Mouse (Mus musculus) thymus, postnatal 14 days (tissue): ENCODE measurements at regions not wholly inside any gene's neighbourhood (a gene's known extent, or its start where the extent isn't known, plus 50 kb on each side); places are given as distances from the start of the nearest gene placed in this dataset.

Source experiments
- DNase-seq: peaks from one replicate; pipeline ENCODE4 v3.0.0; 2021

- no peak for DNase-seq
Observed at GRCm38 (mm10) chr16:52988852-52989397, 535.1 kb upstream of the Alcam start.

- DNase-seq: no peak
Observed at GRCm38 (mm10) chr16:52984336-52984735, 530.5 kb upstream of the Alcam start.

- DNase-seq: no peak
Observed at GRCm38 (mm10) chr16:52980995-52981394, 527.1 kb upstream of the Alcam start.

DNA sequence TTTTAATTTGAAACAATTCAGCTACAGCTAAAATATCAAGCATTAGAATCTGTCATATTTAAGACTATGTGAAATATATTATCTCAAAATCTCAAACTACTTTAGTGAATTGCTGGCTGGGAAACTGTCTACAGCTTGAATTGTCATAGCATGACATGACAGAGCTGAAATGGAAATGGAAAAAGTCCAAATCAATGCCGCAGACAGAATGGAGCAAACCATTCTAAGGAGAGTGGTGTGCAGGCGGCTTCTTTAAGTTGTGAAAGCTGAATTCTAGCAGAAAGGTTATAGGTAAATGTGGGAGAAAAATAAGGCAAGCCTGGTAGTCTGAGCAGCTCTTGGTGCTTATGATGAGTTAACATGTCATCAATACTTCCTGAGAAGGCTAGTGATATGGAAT, 518.9 kb upstream of the Alcam start:
- no peak for DNase-seq

- DNase-seq: no peak
Observed at GRCm38 (mm10) chr16:52947679-52948078, 493.8 kb upstream of the Alcam start.

- DNase-seq: no peak
Observed at GRCm38 (mm10) chr16:52934749-52935148, 480.9 kb upstream of the Alcam start.

DNA sequence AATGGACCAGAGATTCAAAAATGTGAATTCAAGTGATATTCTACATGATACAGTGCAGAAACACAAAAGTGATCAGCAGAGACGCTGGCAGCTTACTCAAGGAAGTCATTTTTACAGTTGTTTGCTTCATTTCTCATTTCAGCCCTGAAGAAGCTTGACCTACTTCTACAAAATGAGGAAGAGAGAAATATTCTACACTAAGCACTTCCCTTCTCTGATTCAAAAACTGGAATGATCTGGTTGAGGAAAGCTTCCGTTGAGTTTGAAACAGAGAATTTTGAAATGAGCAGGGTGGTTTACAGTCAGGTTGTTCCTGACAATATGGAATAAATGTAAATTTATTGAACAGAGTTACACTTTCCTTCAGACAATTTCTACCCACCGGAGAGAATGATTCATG, 478.1 kb upstream of the Alcam start:
- no peak for DNase-seq

DNA sequence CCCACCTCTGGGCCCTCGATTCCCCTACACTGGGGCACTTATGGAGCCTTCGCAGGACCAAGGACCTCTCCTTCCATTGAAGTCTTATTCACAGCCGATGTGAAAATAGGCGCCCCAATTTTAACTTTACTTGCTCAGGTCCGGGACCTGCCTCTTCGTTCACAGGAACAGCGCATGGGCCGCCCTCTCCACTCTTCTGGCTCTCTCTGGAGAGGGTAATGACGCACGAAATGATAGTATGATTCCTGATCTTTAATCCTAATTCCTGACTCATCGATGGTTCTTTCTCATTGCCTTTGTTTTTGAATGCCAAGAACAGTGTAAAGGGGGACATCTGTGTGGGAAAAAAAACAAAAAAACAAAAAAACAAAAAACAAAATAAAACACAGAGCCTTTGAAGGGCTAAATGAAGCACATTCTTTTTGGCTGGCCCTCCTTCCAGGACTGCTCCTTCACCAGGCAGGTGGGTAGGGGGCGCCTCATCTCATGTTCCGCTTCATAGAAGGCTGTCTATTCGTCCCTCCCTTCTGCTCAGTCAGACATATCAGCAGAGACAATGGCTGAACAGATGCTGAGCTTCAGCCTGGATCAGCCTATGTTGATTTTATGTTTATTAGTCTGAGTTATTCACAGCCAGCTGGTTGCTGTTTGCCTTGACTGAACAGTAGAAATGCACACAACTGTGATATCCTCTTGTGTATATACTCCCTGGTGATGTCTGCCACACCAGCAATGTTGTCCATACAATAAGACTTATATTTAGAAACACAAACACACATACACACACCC, 438.8 kb upstream of the Alcam start:
- no peak for DNase-seq

DNA sequence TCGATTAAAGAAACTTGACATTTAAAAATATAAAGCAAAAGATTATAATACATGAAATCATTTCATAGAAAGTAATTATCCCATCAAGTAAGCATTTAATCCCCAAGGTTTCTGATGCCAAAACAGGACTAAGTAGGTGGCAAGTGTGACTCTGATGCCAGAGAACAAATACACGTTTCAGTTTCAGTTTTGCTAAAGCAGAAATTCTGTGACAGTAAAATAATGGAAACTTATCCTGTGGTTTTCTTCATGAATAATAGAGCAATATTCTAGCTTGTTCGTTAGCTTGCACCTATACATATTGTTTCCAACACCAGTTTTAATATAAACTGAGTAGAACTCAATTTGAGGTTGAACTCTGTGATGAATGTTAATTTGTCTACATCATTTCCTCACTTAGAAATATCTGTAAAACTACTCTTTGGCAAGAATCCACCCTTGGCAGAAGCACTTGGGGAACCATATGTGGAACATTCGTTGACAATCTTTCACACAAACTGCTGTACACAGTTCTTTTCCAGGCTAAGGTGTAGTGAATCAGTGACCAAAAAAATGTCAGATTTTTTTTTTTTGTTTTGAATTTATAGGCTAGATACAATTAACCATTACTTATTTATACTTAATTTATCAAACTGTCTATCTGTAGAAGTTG, 425.7 kb upstream of the Alcam start:
- no peak for DNase-seq

GRCm38 (mm10) chr16:52867833-52868232, 414.0 kb upstream of the Alcam start:
- no peak for DNase-seq

DNA sequence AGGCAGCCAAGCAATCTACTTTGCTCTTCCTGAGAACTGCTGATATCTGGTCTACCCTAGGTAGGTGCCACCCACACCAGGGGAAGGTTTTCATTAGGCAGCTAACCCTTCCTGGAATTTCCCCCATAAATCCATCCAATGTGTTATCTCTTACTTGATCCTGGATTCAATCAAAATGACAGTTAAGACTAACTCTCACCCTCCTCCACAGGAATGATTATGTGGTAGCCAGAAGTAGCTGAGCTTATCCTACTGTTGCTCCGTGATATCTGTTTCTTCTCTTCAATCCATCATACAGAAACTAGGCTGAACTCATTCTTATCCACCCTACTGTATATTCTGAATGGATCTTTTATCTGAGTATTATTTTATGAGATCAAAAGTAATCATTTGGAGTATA, 409.7 kb upstream of the Alcam start:
- DNase-seq: no peak

DNA sequence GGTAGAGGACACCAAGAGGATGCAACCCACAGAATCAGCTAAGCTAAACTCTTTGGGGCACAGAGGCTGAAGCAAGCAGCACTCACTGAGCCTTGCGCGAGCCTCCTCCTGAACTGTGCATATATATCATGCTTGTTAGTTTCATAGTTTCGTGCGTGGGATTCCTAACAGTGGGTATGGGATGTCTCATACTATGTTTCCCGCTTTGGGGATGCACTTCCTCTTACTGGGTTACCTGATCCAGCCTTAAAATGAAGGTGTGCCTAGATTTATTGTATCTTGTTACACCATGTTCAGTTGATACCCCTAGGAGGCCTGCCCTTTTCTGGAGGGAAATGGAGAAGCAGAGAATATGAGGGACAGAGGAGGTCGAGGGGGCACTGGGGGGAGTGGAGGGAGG, 407.4 kb upstream of the Alcam start:
- DNase-seq: no peak

DNA sequence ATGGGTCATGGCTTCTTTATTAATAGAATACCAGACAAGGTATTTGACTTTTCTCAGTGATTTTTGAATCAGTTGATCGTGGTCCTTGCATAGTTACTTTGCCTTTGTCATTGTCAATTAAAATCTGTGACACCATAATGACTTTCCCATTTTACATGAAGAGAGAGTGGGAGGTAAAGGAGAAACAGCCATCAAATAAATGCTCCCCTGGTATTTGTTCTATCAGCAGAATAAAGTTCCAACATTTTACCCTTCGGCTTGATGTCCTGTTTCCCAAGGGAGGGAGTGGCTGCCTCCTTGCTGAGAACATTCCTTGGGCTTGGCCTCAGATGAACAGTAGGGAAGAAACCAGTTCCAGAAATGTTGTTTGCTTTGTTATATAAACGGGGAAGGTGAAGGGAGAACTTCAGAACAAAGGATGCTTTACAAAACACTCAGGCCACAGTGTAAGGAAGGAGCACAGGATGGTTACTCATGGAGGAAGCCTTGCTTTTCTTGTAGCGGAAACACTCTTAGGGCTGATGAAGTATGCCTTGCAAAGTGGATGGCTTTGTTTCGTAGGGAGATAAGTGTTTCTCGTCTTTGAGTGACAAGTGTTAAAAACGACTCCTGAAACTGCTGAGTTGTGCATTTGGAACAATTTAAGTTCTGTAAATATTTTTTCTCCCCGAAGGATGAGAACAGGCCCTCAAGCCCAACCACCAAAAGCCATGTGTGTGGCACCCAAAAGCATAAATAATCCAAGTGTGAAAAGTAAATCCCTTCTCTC, 404.8 kb upstream of the Alcam start:
- DNase-seq: no peak

DNA sequence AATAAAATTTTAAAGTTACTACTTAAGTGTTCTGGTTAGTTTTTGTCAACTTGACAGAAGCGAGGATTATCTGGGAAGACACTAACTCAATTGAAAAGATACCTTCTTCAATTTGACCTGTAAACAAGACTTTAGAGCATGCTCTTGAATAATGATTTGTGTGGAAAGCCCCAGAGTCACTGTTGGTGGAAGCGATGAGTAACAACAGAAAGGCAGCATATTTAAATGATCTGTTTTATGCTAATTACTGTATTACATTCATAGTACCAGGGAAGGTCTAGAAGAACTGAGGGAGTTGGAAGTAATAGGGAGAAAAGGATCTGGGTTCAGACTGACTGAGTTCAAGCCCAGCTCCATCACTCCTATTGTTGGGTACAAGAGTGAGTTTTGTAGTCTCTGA, 397.3 kb upstream of the Alcam start:
- DNase-seq: no peak

DNA sequence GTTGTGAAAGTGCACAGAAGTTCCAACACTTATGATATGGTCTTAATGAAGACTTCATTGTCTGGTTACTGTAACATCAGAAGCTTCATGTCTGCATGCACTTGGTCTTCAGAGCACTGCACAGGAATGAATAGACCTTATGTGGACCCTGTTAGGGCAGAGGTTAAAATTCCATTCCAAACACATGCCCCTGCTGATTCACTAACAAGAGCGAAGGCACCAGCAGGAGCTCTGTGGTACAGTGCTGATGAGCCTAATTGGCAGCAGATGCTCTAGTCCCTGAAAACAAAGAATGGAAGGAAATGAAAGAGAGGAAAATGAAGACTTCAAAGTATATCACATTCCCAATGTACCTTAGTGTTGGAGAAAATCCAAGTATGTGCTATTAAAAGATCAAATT, 365.1 kb upstream of the Alcam start:
- DNase-seq: no peak

GRCm38 (mm10) chr16:52811219-52811618, 357.3 kb upstream of the Alcam start:
- no peak for DNase-seq

DNA sequence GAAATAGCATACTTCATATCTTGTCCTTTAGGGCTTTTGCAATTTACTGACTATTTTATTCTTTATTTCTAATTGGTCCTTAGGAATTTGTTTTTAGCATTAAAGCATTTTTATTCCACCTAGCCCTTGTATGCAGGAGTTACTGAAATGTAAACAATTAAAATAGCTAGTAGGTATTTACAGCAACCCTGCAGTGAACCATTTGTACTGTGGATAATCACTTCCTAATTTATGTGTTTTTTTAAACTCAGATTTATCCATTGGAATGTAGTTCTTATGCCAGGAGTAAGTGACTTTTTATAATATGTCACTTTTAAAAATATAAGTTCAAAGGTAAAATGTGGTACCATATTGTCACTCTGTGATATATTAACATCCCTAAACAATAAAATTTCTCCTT, 350.5 kb upstream of the Alcam start:
- DNase-seq: no peak

DNA sequence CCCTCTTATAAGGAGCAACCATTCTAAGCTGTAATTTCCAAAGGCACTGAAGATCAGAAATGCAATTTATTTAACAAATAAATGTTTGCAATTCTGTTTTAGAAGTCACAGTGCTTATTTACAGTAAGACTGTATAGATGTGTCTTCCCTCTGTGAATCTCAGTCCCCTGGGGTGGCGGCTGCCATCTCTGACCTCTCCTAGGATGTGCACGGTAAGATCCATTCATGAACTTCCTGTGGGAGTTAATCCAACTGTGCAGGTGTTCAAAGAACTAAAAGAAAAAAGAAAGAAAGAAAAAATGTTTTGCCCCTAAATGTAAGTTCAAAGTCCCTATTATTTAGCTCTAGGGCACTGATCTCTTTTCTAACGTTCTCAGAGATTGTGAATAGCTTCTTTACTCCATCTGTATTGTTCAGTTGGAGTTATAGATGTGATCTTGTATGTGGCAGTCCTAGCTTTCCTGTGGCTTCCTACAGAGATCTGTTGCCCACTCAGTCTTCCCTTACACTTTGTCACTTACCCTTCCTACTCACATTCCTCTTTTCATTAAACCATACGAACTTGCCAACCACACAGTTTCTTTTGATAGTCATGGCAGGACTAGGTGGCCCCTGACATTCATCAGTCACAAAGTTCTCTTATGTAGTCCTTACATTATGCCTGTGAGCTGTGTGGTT, 346.0 kb upstream of the Alcam start:
- DNase-seq: no peak

- no peak for DNase-seq
Observed at GRCm38 (mm10) chr16:52795184-52795583, 341.3 kb upstream of the Alcam start.

DNA sequence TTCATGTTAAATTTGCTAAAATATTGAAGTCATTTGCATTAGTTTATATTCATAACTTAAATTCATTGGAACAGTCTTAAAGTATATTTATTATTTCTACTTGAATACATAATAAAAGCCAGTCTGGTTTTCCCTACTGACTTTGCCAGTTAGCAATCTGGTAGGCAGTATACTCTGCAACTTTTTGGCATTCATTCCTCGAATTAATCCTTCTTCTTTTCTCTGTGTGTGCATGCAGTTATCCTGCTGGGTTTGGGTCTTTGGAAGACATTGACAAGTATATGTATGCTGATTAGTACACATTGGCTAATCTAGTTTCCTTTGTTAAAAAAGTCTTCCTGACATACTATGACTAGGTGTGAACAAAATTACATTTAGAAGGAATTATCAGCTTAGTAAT, 336.1 kb upstream of the Alcam start:
- no peak for DNase-seq

DNA sequence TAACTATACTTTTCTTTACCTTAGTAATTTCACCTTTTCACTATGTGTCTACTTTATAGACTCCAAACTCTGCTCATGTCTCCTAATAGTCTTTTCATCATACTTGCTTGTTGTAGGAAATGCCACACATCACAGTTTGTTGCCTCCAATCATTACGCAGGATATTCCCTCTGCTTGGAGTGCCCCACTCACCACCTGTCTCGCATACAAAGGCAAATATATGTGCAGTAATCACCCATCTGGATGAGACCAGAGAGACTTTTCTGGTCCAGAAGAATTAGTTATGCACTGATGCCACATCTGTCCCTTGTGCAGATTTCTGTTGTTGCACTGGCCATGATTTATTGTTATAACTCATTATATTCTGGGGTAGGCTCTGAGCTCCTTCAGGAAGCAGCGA, 293.9 kb upstream of the Alcam start:
- no peak for DNase-seq

- no peak for DNase-seq
Observed at GRCm38 (mm10) chr16:52746186-52746585, 292.3 kb upstream of the Alcam start.

GRCm38 (mm10) chr16:52744720-52745119, 290.8 kb upstream of the Alcam start:
- DNase-seq: no peak
